Mouse (Mus musculus) neural tube, embryonic 10.5 days (tissue): Measurements from ENCODE around the gene Socs7.

Experiments used
- DNase-seq: peaks from one replicate; pipeline ENCODE4 v3.0.0-alpha.2; 2017; ENCODE audit warnings: low spot score; ENCODE audit errors: extremely low spot score

Socs7 gene

GRCm38 (mm10) chr11:97441036-97441657, 78.8 kb downstream of the Socs7 start:
- DNase-seq, result no peak

GRCm38 (mm10) chr11:97441658-97442125, 79.3 kb downstream of the Socs7 start:
- no peak for DNase-seq

GRCm38 (mm10) chr11:97442891-97443675, 80.7 kb downstream of the Socs7 start:
- DNase-seq, result no peak

- DNase-seq, result no peak
These were observed 83.2 kb downstream of the Socs7 start for GRCm38 (mm10) chr11:97445596-97445995.

- DNase-seq, result no peak
These were observed 83.7 kb downstream of the Socs7 start for GRCm38 (mm10) chr11:97445999-97446511.

- no peak for DNase-seq
These were observed 85.6 kb downstream of the Socs7 start for GRCm38 (mm10) chr11:97447979-97448378.
